Mouse (Mus musculus): ENCODE results near the gene Reg1.

GRCm38 (mm10) chr6:78462360-78462759 lies 39.8 kb downstream of the Reg1 start:
- TF ChIP-seq POLR2A (IDR thresholded peaks at IDR 0.05; ENCODE audit: extremely low read depth, insufficient read depth, low read length) (no peak), CTCF (IDR thresholded peaks at IDR 0.05; ENCODE audit: extremely low read depth, insufficient read depth, low read length) (no peak)
